Mouse (Mus musculus): ENCODE data around the gene Cx3cr1.
"Not testable (repeated sequence)": the region's sequence is repeated elsewhere in the genome, so short reads cannot be mapped to it uniquely, and the experiment has no call there.

The Cx3cr1 gene

GRCm38 (mm10) chr9:120069779-120070178 lies at the start of gene Cx3cr1:
Gene Cx3cr1, minus strand, starts transcription at chr9:120069879.
- no peak for DNase-seq

- DNase-seq: no peak
Measured at GRCm38 (mm10) chr9:120118212-120118611, 48.5 kb upstream of the Cx3cr1 start.

GRCm38 (mm10) chr9:120116184-120116624 lies 46.5 kb upstream of the Cx3cr1 start:
- no peak for DNase-seq

GRCm38 (mm10) chr9:120115580-120115979 lies 45.9 kb upstream of the Cx3cr1 start:
- DNase-seq: no peak

GRCm38 (mm10) chr9:120114789-120115151 lies 45.1 kb upstream of the Cx3cr1 start:
- DNase-seq: no peak

- no peak for DNase-seq
Measured at GRCm38 (mm10) chr9:120114051-120114788, 44.5 kb upstream of the Cx3cr1 start.

- peak; percentile 22 to 23 for DNase-seq
Measured at GRCm38 (mm10) chr9:120113456-120113855, 43.8 kb upstream of the Cx3cr1 start.

- DNase-seq: no peak
Measured at GRCm38 (mm10) chr9:120112472-120112871, 42.8 kb upstream of the Cx3cr1 start.

- no peak for DNase-seq
Measured at GRCm38 (mm10) chr9:120111156-120111945, 41.7 kb upstream of the Cx3cr1 start.

- peak; percentile 97 to 99 for DNase-seq
Measured at GRCm38 (mm10) chr9:120110211-120111018, 40.7 kb upstream of the Cx3cr1 start, which contains the start of gene Slc25a38. Gene Slc25a38, plus strand, starts transcription at chr9:120110374.

GRCm38 (mm10) chr9:120108953-120109352 lies 39.3 kb upstream of the Cx3cr1 start:
- not testable (repeated sequence) for DNase-seq

GRCm38 (mm10) chr9:120101165-120101564 lies 31.5 kb upstream of the Cx3cr1 start:
- no peak for DNase-seq

- no peak for DNase-seq
Measured at GRCm38 (mm10) chr9:120099304-120099703, 29.6 kb upstream of the Cx3cr1 start.

GRCm38 (mm10) chr9:120098682-120099081 lies 29.0 kb upstream of the Cx3cr1 start:
- DNase-seq: peak; percentile 54 to 85

- no peak for DNase-seq
Measured at GRCm38 (mm10) chr9:120095886-120096285, 26.2 kb upstream of the Cx3cr1 start.

GRCm38 (mm10) chr9:120093701-120094100 lies 24.0 kb upstream of the Cx3cr1 start:
- DNase-seq: no peak

- DNase-seq: no peak
Measured at GRCm38 (mm10) chr9:120091696-120092238, 22.1 kb upstream of the Cx3cr1 start, which contains the start of gene Ccr8. Gene Ccr8, plus strand, starts transcription at chr9:120092114.

- no peak for DNase-seq
Measured at GRCm38 (mm10) chr9:120091086-120091485, 21.4 kb upstream of the Cx3cr1 start.

GRCm38 (mm10) chr9:120089125-120089524 lies 19.4 kb upstream of the Cx3cr1 start:
- DNase-seq: no peak

- DNase-seq: no peak
Measured at GRCm38 (mm10) chr9:120084406-120084805, 14.7 kb upstream of the Cx3cr1 start.

GRCm38 (mm10) chr9:120083158-120083894 lies 13.6 kb upstream of the Cx3cr1 start:
- DNase-seq: no peak

GRCm38 (mm10) chr9:120082691-120083090 lies 13.0 kb upstream of the Cx3cr1 start:
- DNase-seq: no peak

Data from kidney, postnatal 36 days (tissue).